Mouse (Mus musculus) ovary, adult 18-20 months (tissue): ENCODE results near the gene 5530400C23Rik.
"Not testable (repeated sequence)": the region's sequence is repeated elsewhere in the genome, so short reads cannot be mapped to it uniquely, and the experiment has no call there.

Source experiments
- DNase-seq: peaks from one replicate; pipeline ENCODE4 v3.0.0; 2022; ENCODE audit warnings: low spot score, mixed read lengths

The 5530400C23Rik gene

DNA sequence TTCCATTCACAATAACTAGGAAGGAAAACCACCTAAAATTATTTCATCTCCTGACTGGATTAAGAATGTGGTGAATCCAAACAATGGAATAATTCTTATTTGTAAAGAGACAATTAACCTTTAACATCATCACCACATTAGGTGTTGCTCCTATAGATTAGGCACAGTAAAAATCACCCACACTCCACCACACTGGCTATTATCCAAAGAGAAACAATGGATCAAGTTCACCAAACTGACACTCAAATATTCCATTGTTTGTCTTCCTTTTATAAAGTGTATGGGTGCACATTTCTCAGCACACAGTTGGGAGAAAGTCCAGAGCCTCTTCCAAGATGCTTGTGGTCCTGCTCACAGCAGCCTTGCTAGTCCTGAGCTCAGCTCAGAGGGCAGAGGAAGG lies at the start of gene 5530400C23Rik:
Gene 5530400C23Rik (plus strand): TSS at position 301 of the 400 bp plus-strand sequence.
- not testable (repeated sequence) for DNase-seq

DNA sequence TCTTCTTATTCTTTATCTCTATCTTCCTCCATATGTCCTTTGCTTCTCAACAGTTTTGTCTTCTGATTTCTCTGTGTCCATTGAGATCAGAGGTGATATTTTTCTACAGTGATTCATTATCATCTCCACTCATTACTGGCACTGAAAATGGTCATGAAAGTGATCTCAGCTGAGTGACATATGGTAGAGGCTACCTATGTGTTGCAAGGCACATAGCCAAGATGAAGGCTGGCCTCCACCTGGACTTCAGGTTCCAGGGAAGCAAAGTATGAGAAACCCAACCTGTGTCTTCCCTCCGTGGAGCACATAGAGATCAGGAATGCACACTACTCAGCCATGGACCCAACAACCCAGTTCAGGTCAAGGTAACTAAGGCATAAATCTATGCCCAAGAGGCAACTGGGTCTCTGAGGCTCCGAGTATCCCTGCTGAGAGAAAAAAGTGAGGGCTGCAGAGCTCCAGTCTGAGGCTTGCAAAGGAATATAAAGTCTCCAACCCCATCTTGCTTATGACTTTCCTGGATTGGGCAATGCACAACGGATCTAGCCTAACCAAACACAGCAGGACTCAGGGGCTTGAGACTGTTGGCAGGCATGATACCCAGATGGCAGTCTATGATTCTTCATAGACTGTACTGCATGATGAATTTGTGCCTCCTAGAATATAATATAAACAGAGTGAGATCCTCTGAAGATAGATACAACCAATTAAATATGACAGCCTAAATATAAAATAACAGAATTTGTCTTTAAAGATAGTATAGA lies 14.1 kb downstream of the 5530400C23Rik start:
- DNase-seq = no peak

- not testable (repeated sequence) for DNase-seq
These were observed 21.9 kb downstream of the 5530400C23Rik start for GRCm38 (mm10) chr6:133313896-133314295.

DNA sequence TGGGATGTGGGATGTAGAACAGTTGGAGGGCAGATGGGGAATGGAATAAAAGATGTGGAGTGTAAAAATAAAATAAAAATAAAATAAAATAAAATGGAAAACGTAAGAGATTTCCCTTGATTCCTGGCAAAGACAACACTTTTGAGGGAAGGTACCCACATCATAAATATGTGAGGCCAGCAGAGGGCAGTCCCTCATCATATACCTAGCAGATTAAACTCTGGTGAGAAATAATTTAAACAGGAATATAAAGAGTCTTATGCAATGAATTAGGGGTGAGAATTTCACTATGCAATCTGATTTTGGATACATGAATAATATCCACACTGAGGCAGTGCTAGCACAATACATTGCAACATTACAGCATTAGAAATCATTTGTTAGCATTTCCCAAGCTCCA lies 46.5 kb downstream of the 5530400C23Rik start:
- DNase-seq = no peak

DNA sequence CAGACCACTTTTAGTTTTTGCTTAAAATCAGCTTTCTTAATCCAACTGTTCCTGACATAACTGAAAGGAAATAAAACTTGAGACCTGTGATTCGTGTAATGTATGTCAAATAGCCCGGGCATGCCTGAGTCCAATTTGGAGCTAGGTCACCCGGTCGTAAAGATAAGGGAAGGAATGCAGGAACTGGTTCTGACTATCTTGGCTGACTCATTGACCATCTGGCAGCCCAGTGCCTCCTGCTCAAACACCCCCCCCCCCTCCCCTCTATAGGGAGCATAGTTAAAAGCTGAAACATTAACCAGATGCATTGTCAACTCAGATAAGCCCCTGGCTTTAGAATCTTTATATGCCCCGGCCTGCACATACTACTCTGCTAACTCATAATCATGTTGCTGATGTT lies 49.7 kb downstream of the 5530400C23Rik start:
- not testable (repeated sequence) for DNase-seq
